Mouse (Mus musculus) heart, embryonic 10.5 days (tissue): Measurements from ENCODE around the gene Arsj. TPM values are rescaled to one million over a fixed set of nuclear protein-coding genes. Genes with fewer than 3 reads are reported as not detected.

Source experiments
- DNase-seq: peaks from one replicate; pipeline ENCODE4 v3.0.0-alpha.2; 2017; ENCODE audit warnings: low spot score
- H3K27ac ChIP-seq: fragments of 300-500 bp; sonication (generic); 2 replicates; pipeline ENCODE4 v1.5.1; 2016; ENCODE audit warnings: mild to moderate bottlenecking
- H3K27me3 ChIP-seq: fragments of 300-500 bp; sonication (generic); 2 replicates; pipeline ENCODE4 v1.6.1; 2016; ENCODE audit warnings: mild to moderate bottlenecking; ENCODE audit not compliant: poor library complexity, insufficient read depth, severe bottlenecking
- H3K36me3 ChIP-seq: fragments of 300-500 bp; sonication (generic); 2 replicates; pipeline ENCODE4 v1.6.1; 2016; ENCODE audit warnings: mild to moderate bottlenecking, moderate library complexity
- H3K4me1 ChIP-seq: fragments of 300-500 bp; sonication (generic); 2 replicates; pipeline ENCODE4 v1.6.1; 2016; ENCODE audit warnings: mild to moderate bottlenecking
- H3K4me3 ChIP-seq: fragments of 300-500 bp; sonication (generic); 2 replicates; pipeline ENCODE4 v1.5.1; 2016; ENCODE audit warnings: mild to moderate bottlenecking, moderate library complexity
- H3K9me3 ChIP-seq: fragments of 300-500 bp; sonication (generic); 2 replicates; pipeline ENCODE4 v1.6.1; 2016; ENCODE audit warnings: mild to moderate bottlenecking, moderate library complexity
- whole genome bisulfite sequencing: fragments of 180-500 bp; shearing (Covaris S2); methylation state at CpG from one replicate; pipeline ENCODE4 v1.1.7; 2016; 5-methylcytosine and 5-hydroxymethylcytosine counted together
- polyA plus RNA-seq: library from polyadenylated mRNA; unstranded; fragments of >200 nt; fragmentation: Nextera tagmentation; extraction: Ambion mirVana; gene quantifications from 2 replicates; pipeline ENCODE4 v1.2.1, GENCODE M21; 2016

The Arsj gene
- polyA plus RNA-seq, result 0.25 TPM in 1 of 2 replicates, not detected in the other

GRCm38 (mm10) chr3:126363568-126364505 lies at the start of gene Arsj:
Gene Arsj (plus strand): TSS chr3:126363684.
- peaks cover 9% of the 10 kb centered on the region; the same call in 1 of the 2 replicates for H3K4me1 ChIP-seq
- no peak for DNase-seq
- peak within 1 kb of the TSS; percentile 65 for H3K4me3 ChIP-seq
- H3K27ac ChIP-seq, result peak within 1 kb of the TSS; percentile 78
- H3K9me3 ChIP-seq, result no peaks in the 10 kb centered on the region
- WGBS, result 14% methylated on average over 41 of the region's 41 CpGs
- no peaks in the 10 kb centered on the region for H3K36me3 ChIP-seq
- peaks cover 26% of the 10 kb centered on the region; the same call in 1 of the 2 replicates for H3K27me3 ChIP-seq

- 62% methylated on average over 4 of the region's 4 CpGs for WGBS
- Histone ChIP-seq H3K36me3 (no peaks in the 10 kb centered on the region), H3K27me3 (no peaks in the 10 kb centered on the region), H3K4me1 (no peaks in the 10 kb centered on the region), H3K27ac (no peak overlapping the region), H3K9me3 (no peaks in the 10 kb centered on the region), H3K4me3 (no peak overlapping the region)
- DNase-seq, result no peak
Measured at GRCm38 (mm10) chr3:126324872-126325498, 38.5 kb upstream of the Arsj start.

GRCm38 (mm10) chr3:126325891-126326627 lies 37.4 kb upstream of the Arsj start:
- Histone ChIP-seq H3K4me1 (no peaks in the 10 kb centered on the region), H3K9me3 (no peaks in the 10 kb centered on the region), H3K27me3 (no peaks in the 10 kb centered on the region), H3K27ac (no peak overlapping the region), H3K36me3 (no peaks in the 10 kb centered on the region), H3K4me3 (no peak overlapping the region)
- WGBS, result 80% methylated on average over 4 of the region's 4 CpGs
- DNase-seq, result no peak

- H3K27ac ChIP-seq, result no peak overlapping the region
- 79% methylated on average over 2 of the region's 2 CpGs for WGBS
- H3K4me3 ChIP-seq, result no peak overlapping the region
- no peaks in the 10 kb centered on the region for H3K9me3 ChIP-seq
- H3K36me3 ChIP-seq, result no peaks in the 10 kb centered on the region
- DNase-seq, result no peak
- H3K4me1 ChIP-seq, result no peaks in the 10 kb centered on the region
- no peaks in the 10 kb centered on the region for H3K27me3 ChIP-seq
Measured at GRCm38 (mm10) chr3:126326628-126327325, 36.7 kb upstream of the Arsj start.

- Histone ChIP-seq H3K27ac (no peak overlapping the region), H3K27me3 (no peaks in the 10 kb centered on the region), H3K4me1 (no peaks in the 10 kb centered on the region), H3K4me3 (no peak overlapping the region), H3K36me3 (no peaks in the 10 kb centered on the region), H3K9me3 (no peaks in the 10 kb centered on the region)
- no peak for DNase-seq
- 53% methylated on average over 4 of the region's 4 CpGs for WGBS
Measured at GRCm38 (mm10) chr3:126335329-126335728, 28.2 kb upstream of the Arsj start.

GRCm38 (mm10) chr3:126344745-126345144 lies 18.7 kb upstream of the Arsj start:
- 85% methylated on average over 1 of the region's 1 CpGs for WGBS
- Histone ChIP-seq H3K4me3 (no peak overlapping the region), H3K4me1 (no peaks in the 10 kb centered on the region), H3K27me3 (no peaks in the 10 kb centered on the region), H3K36me3 (no peaks in the 10 kb centered on the region), H3K9me3 (no peaks in the 10 kb centered on the region), H3K27ac (no peak overlapping the region)
- no peak for DNase-seq

- peaks cover 9% of the 10 kb centered on the region; the same call in 1 of the 2 replicates for H3K4me1 ChIP-seq
- no peaks in the 10 kb centered on the region for H3K9me3 ChIP-seq
- peaks cover 23% of the 10 kb centered on the region; the same call in 1 of the 2 replicates for H3K27me3 ChIP-seq
- H3K36me3 ChIP-seq, result no peaks in the 10 kb centered on the region
- 53% methylated on average over 1 of the region's 1 CpGs for WGBS
- H3K27ac ChIP-seq, result no peak overlapping the region
- no peak overlapping the region for H3K4me3 ChIP-seq
- DNase-seq, result no peak
Measured at GRCm38 (mm10) chr3:126359760-126360159, 3.7 kb upstream of the Arsj start.

- WGBS, result 79% methylated on average over 2 of the region's 2 CpGs
- DNase-seq, result no peak
- H3K4me3 ChIP-seq, result no peak overlapping the region
- no peaks in the 10 kb centered on the region for H3K9me3 ChIP-seq
- no peaks in the 10 kb centered on the region for H3K36me3 ChIP-seq
- peaks cover 26% of the 10 kb centered on the region; the same call in 1 of the 2 replicates for H3K27me3 ChIP-seq
- no peak overlapping the region for H3K27ac ChIP-seq
- peaks cover 9% of the 10 kb centered on the region; the same call in 1 of the 2 replicates for H3K4me1 ChIP-seq
Measured at GRCm38 (mm10) chr3:126362392-126362791, 1.1 kb upstream of the Arsj start.

- H3K27me3 ChIP-seq, result peaks cover 26% of the 10 kb centered on the region; the same call in 1 of the 2 replicates
- H3K27ac ChIP-seq, result no peak overlapping the region
- 83% methylated on average over 11 of the region's 11 CpGs for WGBS
- DNase-seq, result no peak
- H3K36me3 ChIP-seq, result no peaks in the 10 kb centered on the region
- H3K4me3 ChIP-seq, result peak overlapping the region; percentile 65; the same call in 1 of the 2 replicates
- no peaks in the 10 kb centered on the region for H3K9me3 ChIP-seq
- peaks cover 9% of the 10 kb centered on the region; the same call in 1 of the 2 replicates for H3K4me1 ChIP-seq
Measured at GRCm38 (mm10) chr3:126362931-126363525, 456 bp upstream of the Arsj start.

GRCm38 (mm10) chr3:126364555-126364954 lies 1.1 kb downstream of the Arsj start:
- Histone ChIP-seq H3K36me3 (no peaks in the 10 kb centered on the region), H3K9me3 (no peaks in the 10 kb centered on the region), H3K4me1 (peaks cover 9% of the 10 kb centered on the region; the same call in 1 of the 2 replicates), H3K27me3 (peaks cover 26% of the 10 kb centered on the region; the same call in 1 of the 2 replicates), H3K27ac (no peak overlapping the region), H3K4me3 (no peak overlapping the region)
- 72% methylated on average over 7 of the region's 7 CpGs for WGBS
- no peak for DNase-seq

GRCm38 (mm10) chr3:126370571-126370970 lies 7.1 kb downstream of the Arsj start:
- no peak for DNase-seq
- Histone ChIP-seq H3K4me1 (no peaks in the 10 kb centered on the region), H3K9me3 (no peaks in the 10 kb centered on the region), H3K36me3 (no peaks in the 10 kb centered on the region), H3K4me3 (no peak overlapping the region), H3K27ac (no peak overlapping the region), H3K27me3 (no peaks in the 10 kb centered on the region)
